Mouse (Mus musculus) layer of hippocampus, postnatal 14 days (tissue): ENCODE results near the gene Prkca. TPM values are rescaled to one million over a fixed set of nuclear protein-coding genes. Genes with fewer than 3 reads are reported as not detected.

Experiments
- DNase-seq, 2 experiments: peaks; one replicate each; pipeline ENCODE4 v3.0.0; 2021 to 2022; ENCODE audit warnings: low spot score in 2 of 2, mixed read lengths in 1 of 2
- total RNA-seq, 2 experiments: library from RNA; stranded (reverse); gene quantifications; 2 replicates each; pipeline ENCODE4 v1.2.3; 2021

The Prkca gene
- total RNA-seq, 2 experiments from 2014 or later, result 205 to 208 TPM

DNA sequence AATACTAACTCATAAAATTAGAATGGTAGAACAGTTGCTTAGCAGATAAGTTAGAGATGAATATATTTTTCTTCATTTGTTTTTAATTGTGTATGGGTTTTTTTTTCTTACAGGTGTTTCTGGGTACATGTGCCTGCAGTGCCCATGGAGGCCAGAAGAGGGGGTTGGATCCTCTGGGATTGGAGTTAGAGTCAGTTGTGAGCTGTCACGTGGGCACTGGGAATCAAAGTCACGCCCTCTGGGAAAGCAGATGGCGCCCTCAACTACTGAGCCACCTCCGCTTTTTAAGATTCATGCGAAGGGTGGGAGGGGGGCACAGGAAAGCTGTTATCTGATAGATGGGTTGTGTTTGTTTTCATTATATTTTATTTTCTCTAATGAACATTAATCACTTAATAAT is 131.1 kb downstream of the Prkca start:
- no peak for DNase-seq

DNA sequence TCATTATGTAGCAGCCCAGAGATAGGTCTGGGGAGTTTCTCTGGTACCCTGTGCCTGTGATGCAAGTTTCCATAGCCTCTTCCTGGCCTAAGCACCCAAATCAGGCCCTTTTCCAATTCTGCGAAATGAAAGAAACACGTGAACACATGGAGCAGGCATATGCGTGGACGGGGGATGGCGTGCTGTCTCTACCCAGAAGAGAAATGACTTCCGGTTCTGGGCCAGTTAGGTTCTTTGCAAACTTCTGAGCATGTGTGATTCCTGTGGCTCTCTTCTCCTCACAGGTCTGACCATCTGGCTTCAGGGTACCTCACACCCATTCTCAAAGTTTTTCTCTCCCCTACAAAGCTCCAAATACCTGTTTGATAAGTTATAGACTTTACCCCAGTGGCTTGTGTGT is 131.7 kb downstream of the Prkca start:
- no peak for DNase-seq

DNA sequence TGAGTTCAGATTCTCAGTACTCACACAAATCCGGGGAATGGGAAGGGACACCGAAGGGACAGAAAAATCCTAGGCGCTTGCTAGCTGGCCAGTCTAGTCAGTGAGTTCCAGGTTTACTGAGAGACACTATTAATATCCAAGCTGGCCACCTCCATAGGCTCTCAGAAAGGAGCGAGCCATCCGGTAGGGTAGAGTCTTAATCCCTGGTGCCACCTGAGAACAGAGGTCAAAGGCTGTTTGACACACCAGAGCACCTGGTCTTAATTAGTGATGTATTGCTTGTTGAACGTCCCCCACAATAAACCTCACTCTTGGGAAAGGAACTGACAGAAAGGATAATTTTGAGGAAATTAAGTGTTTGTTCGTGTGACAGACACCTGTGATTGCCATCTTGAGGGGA is 133.0 kb downstream of the Prkca start:
- DNase-seq, result no peak

DNA sequence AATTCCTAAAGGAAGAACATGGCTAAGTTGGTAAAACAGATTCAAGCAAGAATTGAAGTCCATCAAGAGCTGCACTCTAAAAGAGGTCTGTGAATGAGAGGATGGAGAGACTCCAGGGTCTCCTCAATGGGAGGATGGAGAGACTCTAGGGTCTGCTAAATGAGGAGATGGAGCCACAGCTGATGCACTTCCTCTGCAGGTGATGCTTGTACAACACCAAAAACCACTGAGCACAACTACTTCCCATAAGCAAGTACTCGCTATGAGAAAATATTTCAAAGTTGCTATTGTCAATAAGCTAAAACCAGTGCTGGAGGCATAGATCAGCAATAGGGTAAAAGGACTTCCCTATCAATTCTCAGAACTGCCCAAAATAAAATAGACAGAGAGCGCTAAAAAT is 137.1 kb downstream of the Prkca start:
- no peak for DNase-seq

DNA sequence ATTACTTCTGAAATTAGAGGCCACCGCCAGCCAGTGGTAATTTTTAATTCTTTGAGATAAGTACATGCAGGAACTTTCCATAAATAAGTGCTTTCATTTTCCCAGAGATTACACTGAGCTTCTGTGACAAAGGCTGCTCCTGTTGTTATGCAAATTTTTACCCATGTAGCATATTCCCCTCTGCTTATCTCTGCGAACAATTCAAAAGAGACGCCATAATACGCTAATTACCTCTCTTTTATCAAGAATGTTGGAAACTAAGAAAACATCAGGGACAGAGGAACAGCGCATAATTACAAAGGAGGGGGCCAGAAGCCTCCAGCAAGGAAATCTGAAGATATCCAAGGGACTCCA is 138.9 kb downstream of the Prkca start:
- DNase-seq, result no peak

DNA sequence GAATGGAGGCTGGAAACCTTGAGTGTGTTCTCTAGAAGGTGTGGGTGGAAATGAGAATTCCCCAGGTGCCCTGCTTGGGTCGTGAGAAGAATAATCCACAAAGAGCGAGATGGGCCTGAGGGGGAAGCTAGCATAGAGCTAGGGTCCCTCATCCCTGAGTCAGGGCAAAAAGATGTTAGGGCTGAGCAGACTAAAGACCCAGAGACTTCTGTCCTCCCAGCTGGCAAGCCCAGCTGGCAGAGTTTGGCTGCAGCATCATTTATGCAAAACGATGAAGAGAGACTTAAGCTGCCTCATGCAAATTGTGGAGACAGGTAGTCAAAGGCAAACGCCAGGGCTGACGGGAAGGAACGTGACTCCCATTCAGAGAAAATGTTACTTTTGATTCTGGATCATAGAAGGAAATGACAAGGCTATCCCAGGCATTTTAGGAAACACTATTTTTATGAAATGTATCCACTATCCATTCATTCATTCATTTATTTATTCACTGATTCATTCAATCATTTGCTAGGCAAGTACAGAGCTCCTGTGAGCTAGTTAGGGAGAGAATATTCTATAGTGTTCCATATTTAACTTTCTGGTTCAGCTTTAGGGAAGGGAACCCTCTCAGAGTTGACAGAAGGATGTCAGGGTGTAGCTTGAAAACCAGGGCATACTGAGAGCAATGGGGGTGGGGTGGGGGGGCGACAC is 139.4 kb downstream of the Prkca start:
- no peak for DNase-seq

DNA sequence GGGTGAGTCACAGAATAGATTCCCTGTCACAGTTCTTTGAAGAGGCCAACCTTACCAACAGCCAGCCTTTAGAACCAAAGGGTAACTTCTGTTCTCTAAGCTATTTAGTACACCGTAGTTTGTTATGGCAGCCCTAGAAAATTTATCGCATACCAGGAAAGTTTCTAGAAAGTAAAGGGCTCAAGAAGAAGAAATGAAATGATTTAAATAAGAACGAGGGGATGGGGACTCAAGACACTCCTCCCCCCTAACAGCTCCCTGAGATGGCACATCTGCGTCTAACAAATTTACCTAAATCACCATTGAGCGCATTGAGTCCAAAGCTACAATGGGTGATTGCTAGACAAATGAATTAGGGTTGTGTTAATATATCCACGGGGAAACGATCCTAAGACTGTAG is 140.9 kb downstream of the Prkca start:
- DNase-seq, result no peak

DNA sequence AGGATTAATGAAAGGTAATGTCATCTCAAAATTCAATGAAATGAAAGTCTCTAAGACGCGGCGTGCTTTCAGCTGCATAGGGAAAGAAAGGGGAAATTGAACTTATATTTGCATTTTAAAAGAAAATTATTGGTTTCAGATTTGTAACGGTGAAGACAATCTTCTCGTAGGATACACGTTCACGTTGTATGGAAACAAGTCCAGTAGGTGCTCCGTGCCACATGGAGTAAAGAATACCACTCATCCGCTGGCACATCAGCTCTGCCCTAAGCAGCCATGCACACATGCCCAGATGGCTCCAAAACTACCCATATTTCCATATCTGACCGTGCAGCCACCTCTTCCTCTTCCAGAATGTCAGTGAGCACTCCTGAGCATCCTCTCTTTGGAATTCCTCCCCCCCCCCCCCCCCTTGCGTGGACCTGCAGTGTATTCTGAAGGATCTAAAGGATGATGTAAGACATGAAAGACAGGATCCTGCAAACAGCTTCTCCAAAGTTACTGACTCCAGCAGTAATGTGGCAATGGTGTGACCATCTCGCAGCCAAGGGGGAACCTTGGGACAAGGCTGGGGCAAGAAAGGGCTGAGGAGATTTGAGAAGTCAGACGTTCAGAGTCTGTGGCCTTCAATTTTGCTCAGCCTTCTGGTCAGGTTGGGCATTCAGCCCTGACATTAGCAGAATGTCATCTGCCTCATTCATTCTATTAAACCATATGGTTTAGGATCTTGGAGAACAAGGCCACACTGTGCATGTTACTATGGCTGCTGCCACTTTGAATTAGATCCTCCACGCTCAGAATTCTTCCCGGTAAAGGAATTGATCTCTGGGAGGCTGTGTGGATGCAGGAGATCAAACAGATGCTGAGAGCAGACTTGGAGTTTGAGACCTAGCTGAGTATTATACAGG is 142.8 kb downstream of the Prkca start:
- DNase-seq, result no peak

DNA sequence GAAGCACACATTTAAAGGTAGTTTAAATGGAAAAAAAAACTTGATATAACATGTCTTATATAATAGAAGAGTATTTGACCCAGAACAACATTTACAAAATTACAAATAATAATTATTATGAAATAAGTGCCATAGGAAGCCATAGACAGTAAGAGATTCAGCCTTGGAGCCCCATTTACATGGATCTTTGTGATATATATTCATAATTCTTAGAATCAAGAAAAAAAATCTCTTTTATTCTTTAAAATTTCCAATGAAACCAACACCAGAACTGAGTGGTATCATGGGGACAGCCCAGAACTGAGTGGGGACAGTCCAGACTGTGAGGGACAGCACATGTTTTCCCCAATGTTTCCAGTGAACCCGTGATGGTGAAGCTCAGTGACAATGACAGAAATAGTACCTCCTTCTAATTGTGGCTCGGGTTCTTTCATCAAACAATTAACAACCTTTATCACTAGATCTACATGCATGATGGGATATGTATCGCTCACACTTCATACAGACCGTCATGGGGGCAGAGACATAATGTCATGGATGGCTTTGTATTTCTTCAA is 144.2 kb downstream of the Prkca start:
- no peak for DNase-seq

DNA sequence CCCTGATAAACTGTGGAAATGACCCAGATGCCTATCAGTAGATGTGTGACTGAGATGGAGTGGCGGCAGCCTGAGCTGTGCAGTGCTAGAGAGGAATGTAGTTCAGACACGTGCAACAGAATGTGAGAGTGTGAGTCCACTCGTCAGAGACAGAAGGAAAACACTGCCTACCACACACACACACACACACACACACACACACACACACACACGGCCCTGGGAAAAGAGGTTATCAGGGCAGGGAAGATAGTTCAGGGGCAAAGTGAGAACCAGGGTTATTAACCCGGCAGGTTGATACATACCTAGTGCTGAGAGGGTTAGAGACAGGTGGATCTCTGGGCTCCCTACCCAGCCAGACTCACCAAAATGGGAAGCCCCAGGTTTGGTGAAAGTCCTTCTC is 145.1 kb downstream of the Prkca start:
- DNase-seq, result no peak

DNA sequence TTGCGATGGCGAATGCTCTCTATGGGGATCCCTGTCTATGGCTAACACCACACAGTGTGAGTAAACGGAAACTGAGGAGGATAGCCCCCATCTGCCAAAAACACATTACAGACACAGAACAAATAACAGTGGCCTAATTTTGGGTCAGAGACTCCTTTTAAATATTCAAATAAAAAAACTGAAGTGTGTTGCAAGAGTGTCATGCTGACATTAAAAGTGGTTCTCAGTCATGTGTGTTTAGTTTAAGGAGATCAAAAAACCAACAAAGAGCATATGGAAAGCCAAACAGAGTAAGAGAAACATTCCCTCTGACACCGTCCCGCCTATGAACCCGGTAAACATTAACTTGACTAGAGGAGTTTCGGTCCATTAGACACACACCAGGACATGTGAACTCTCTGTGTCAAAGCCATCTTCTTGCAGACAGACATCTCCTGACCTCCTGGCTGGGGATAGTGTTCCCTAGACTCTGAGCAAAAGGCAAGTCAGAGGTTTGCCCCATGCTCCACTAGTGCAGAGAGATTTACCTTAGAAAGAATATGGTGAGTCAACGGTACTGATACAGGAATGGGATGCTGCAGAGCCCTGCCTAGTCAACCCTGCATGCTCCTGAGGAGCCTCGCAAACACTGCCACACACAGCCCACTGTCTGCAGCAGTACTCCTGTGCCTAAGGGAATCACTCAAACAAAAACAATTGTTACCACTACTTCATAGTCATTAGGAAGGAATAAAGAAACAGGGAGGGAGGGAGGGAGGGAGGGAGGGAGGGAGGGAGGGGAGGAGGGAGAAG is 146.1 kb downstream of the Prkca start:
- DNase-seq, result no peak

DNA sequence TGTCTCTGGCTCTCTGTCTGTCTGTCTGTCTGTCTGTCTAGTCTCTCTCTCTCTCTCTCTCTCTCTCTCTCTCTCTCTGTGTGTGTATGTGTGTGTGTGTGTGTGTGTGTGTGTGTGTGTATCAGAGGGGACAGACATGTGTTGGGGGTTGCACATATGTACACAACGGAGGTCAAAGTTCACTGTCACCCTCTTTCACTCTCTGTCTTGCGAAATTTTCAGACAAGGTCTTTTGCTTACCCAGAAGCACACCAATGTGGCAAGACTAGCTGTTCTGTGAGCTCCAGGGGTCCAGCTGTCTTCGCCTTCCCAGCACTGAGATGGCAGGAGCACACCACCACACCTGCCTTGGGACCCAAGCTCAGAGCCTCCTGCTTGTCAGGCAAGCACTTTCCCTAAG is 146.9 kb downstream of the Prkca start:
- no peak for DNase-seq

DNA sequence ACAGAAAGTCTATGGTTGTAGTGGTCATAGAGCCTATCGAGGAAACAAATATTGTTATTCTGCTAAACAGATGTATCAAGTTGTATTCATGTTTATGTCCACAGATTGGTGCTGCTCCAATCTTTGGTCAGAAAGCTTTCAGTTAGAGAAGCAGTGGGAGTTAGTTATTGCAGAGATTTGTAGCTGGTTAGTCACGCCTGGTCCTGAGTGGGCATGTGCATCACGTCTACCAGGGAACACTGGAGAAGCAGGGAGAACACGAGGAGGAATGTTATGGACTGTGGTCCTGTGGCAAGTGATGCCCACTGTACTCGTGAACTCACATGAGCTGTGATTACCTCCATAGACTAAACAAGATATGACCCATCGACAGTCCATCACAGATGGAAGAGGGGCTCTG is 153.4 kb downstream of the Prkca start:
- DNase-seq, result no peak

DNA sequence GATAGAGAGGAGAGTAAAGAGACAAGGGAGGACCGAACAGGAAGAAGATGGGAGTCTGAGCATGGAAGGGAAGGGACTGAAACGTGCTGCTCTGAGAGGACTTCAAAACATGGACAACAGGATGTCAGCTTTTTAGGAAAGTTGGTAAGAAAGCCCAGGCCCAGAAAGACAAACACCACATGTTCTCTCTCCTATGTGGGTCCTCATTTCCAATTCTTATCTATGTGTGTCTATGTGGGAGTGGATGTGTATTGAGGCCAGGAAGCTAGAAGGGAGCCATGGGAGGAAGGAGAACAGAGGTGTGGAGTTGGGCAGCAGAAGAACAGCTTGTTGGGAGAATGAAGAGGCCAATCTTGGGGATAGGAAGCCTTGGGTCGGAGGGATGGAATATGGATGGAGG is 154.4 kb downstream of the Prkca start:
- no peak for DNase-seq

DNA sequence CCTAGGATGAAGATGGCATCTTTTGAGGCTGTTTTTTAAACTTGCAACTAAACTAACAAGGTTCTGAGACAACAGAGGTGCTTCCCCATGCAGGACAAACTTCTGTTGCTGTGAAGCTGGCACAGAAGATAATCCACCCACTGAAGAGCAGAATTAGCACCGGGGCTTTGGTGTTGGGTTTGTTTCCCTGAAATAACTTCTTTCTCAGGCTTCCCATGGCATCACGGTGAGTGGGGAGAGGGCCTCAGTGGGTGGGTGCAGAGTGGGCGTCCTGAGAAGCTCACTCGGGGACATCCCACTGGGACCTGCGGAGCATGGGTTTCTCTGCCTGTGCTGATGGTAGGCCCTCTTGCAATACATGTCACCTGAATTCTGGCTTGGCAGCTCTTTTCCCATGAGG is 161.3 kb downstream of the Prkca start:
- no peak for DNase-seq

DNA sequence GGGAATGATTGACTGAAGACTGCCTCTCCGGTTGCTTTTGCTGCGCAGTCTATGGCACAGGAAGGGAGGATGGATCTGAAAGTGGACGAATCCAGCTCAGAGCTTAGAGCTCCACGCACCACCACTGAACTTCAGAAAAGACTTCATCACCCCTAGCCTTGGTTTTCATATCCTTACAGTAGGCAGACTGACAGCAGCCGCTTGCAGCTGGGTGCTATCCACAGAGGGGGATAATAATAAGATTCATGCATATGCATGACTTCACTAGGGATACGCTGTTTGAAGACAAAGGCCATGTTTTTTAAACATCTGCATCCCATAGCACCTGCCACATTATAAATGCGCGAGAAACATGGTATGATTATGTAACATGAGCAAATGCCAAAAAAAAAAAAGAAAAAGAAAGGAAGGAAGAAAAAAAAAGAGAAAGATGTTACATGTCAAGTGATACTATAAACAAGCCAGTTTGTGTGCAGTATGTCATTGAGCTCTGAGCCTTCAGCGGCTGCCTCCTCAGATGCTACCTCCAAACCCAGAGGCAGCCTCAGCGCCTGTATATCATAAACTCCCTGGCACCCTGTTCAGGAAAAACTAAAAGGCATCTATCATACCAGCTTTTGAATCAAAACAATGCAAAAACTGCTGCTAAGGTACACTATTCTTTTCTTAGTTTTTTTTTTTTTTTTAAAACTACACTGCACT is 162.6 kb downstream of the Prkca start:
- no peak for DNase-seq

DNA sequence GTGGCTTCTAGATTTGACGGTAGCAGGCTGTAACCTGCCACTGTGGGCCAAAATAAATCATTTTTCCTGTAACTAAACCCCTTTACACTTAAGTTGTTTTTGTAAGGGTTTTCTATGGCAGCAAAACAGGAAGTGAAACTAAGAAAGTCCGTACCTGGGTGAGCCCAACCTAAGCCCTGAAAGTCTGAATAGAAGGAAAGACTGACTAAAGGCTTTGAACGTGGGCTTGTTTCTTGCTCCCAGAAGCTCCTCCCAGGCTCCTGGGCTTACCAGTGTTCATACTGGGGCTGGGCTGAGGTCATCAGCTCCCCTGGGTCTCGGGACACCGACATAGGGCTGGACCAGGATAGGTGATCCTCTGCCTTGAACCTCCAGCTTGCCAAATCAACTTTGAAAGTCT is 164.9 kb downstream of the Prkca start:
- DNase-seq, result no peak

DNA sequence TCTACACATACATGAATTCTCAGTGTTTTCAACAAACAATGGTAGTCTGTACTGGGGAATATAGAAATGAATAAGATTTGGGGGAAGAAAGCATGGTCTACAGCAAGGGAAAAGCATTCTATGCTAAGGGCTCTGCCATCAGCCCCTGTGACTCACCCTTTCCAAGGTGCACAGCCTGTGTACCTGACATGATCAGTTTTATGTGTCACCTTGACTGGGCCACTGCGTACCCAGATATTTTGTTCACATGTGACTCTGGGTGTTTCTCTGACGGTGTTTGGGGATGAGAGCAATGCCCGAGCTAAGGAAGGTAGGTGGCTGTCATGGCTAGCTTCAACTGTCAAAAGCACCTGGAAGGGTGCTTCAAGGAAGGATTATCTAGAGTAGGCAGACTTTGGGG is 165.5 kb downstream of the Prkca start:
- DNase-seq, result no peak

DNA sequence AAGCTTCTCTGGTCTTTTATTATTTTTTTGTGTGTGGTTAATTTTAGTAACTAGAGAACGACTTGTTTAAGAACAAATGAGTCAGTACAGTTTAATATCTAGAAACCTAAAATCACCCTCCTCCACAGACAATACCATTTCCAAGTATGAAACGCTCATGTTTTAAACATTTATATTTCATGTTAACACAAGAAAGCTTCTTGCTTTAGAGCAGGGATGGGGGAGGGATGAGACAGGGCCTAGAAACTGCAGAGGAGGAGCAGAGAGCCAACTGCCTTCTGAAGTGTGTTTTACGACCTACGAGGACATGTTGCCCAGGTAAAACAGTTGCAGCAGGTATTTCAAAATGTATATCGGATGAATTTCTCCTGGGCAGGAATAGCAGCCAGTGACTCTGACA is 167.0 kb downstream of the Prkca start:
- DNase-seq, result no peak

DNA sequence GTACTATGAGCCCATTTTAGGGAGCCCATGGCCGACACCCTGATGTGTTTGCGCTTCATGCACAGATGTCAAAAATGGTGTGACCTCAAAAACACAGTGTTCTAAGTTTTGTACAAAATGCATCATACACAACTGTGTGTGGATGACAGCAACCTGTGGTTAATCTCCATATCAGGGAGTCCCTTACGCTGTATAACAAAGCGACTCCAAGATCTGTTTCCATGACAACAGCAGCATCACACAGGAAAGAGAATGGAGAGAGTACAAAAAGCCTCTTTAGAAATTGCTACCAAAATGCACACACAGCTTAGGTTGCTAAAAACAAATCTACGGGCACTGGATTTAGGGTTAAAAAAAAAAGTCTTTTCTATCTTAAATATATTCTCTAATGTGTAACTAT is 171.8 kb downstream of the Prkca start:
- no peak for DNase-seq

DNA sequence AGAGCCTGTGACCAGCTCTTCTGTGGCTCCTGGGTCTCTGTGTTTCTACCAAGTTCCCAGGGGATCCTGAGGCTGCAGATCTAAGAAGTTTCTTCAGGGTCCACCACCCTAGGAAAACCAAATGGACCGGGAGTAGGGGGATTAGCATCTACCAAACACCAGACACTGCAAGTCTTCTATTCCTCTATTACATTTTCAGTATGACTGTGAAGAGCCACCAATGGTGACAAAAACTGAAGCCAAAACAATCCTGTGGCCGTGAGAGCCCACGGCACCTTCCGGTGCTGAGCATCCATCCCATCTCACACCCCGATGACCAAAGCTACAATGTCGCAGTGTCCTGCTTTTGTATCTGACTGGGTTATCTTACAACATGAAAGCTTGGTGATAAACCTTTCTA is 172.5 kb downstream of the Prkca start:
- DNase-seq, result no peak
